Mouse (Mus musculus) intestine, embryonic 16.5 days (tissue): ENCODE measurements around the gene Svs1. TPM values are rescaled to one million over a fixed set of nuclear protein-coding genes. Genes with fewer than 3 reads are reported as not detected.

Experiments
- ATAC-seq: fragments of 200-750 bp; cut with Nextera tagmentation; 2 replicates; pipeline ENCODE4 v1.8.0; 2017; ENCODE audit warnings: moderate TSS enrichment, moderate library complexity
- H3K27ac ChIP-seq: fragments of 300-500 bp; sonication (generic); 2 replicates; pipeline ENCODE4 v1.5.1; 2014; ENCODE audit warnings: mild to moderate bottlenecking, low read length
- H3K27me3 ChIP-seq: fragments of 300-500 bp; sonication (generic); replicated peaks from 2 replicates; pipeline ENCODE4 v1.6.1; 2014; ENCODE audit warnings: low read length, control low read depth, mixed read lengths; ENCODE audit not compliant: control insufficient read depth, insufficient read depth
- H3K36me3 ChIP-seq: fragments of 300-500 bp; sonication (generic); 2 replicates; pipeline ENCODE4 v1.6.1; 2014; ENCODE audit warnings: low read length, control low read depth; ENCODE audit not compliant: control insufficient read depth, insufficient read depth
- H3K4me1 ChIP-seq: fragments of 300-500 bp; sonication (generic); 2 replicates; pipeline ENCODE4 v1.6.1; 2014; ENCODE audit warnings: low read length, control low read depth, mixed read lengths; ENCODE audit not compliant: control insufficient read depth, insufficient read depth
- H3K4me2 ChIP-seq: fragments of 300-500 bp; sonication (generic); 2 replicates; pipeline ENCODE4 v1.6.1; 2014; ENCODE audit warnings: low read depth, low read length, control low read depth
- H3K4me3 ChIP-seq: fragments of 300-500 bp; sonication (generic); 2 replicates; pipeline ENCODE4 v1.5.1; 2014; ENCODE audit warnings: mild to moderate bottlenecking, low read length
- H3K9ac ChIP-seq: fragments of 300-500 bp; sonication (generic); 2 replicates; pipeline ENCODE4 v1.6.1; 2014; ENCODE audit warnings: low read depth, low read length
- H3K9me3 ChIP-seq: fragments of 300-500 bp; sonication (generic); 2 replicates; pipeline ENCODE4 v1.6.1; 2016; ENCODE audit warnings: low read length, control low read depth; ENCODE audit not compliant: control insufficient read depth
- WGBS: fragments of 180-500 bp; shearing (Covaris S2); extraction: QIAGEN DNeasy Blood & Tissue Kit; methylation state at CpG from one replicate; pipeline ENCODE4 v1.1.7; 2014; 5-methylcytosine and 5-hydroxymethylcytosine counted together
- polyA plus RNA-seq: library from polyadenylated mRNA; unstranded; fragments of >200 nt; fragmentation: Nextera tagmentation; extraction: Ambion mirVana; gene quantifications from 2 replicates; pipeline ENCODE4 v1.2.1, GENCODE M21; 2015

Gene Svs1
- polyA plus RNA-seq, 1 experiment from 2014 or later = not detected

GRCm38 (mm10) chr6:49036275-49037267 lies 49.9 kb downstream of the Svs1 start, which contains the start of gene Gpnmb:
Gpnmb (plus strand) TSS chr6:49036546.
- Histone ChIP-seq H3K4me1 (peaks cover 19% of the 10 kb centered on the region), H3K27me3 (peaks cover 3% of the 10 kb centered on the region; the same call in 1 of the 2 replicates), H3K9me3 (no peaks in the 10 kb centered on the region), H3K27ac (no peak within 1 kb of the TSS), H3K36me3 (no peaks in the 10 kb centered on the region), H3K4me3 (no peak within 1 kb of the TSS), H3K9ac (peak within 1 kb of the TSS; percentile 14; the same call in 1 of the 2 replicates), H3K4me2 (peak within 1 kb of the TSS; percentile 35)
- 42% methylated on average over 28 of the region's 28 CpGs for WGBS
- ATAC-seq = no peak

- Histone ChIP-seq H3K27ac (no peak overlapping the region), H3K9ac (0 out of 2 replicates have a peak overlapping the region, but pooled peaks have one; percentile 14), H3K27me3 (peaks cover 3% of the 10 kb centered on the region; the same call in 1 of the 2 replicates), H3K4me3 (no peak overlapping the region), H3K9me3 (no peaks in the 10 kb centered on the region), H3K4me1 (peaks cover 19% of the 10 kb centered on the region), H3K36me3 (no peaks in the 10 kb centered on the region), H3K4me2 (no peak overlapping the region)
- ATAC-seq = peak; percentile 54
- WGBS = 59% methylated on average over 12 of the region's 12 CpGs
Observed at GRCm38 (mm10) chr6:49037268-49037662, 50.6 kb downstream of the Svs1 start.

DNA sequence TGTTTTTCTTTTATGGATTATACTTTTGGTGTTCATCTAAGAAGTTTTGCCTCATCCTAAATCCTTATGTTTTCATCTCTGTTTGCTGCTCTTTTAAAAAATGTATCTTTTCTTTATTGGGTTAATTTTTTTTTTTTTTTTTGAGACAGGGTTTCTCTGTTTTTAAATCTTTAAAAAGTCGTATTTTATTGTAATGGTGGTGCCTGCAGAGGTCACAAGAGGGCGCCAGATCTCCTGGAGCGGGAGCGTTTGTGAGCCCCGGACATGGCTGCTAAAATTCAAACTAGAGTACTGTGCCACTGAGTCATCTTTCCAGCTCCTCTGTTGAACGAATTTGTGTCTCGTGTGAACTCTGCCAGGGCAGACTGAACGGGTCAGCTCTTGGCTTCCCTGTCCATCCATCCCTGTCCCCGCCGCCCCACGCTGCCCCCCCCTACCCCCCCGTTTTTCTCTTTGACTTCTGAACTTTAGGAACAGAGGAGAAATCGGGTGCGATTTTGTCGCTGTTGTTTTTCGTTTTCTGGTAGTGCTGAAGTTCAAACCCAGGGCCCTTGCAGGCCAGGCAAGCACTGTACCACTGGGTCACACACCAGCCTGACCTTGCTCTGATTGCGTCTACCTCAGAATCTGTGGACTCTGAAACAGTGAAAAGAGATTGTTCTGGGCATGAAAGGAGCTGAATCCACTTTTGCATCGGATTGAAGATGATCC lies 53.0 kb downstream of the Svs1 start:
- H3K27me3 ChIP-seq = peaks cover 3% of the 10 kb centered on the region; the same call in 1 of the 2 replicates
- H3K9me3 ChIP-seq = no peaks in the 10 kb centered on the region
- ATAC-seq = no peak
- H3K4me3 ChIP-seq = peak overlapping the region; percentile 34
- peaks cover 19% of the 10 kb centered on the region for H3K4me1 ChIP-seq
- peak overlapping the region; percentile 43 for H3K4me2 ChIP-seq
- H3K9ac ChIP-seq = peak overlapping the region; percentile 23
- no peak overlapping the region for H3K27ac ChIP-seq
- H3K36me3 ChIP-seq = no peaks in the 10 kb centered on the region
- 14% methylated on average over 18 of the region's 18 CpGs for WGBS

Other genes starting within 250 kb of the Svs1 start
- 36.2 and 39.1 TPM in 2 replicates for gene Gimap1, start 247.8 kb upstream of the Svs1 start, polyA plus RNA-seq
- 9.7 and 13.8 TPM in 2 replicates for gene Gimap5, start 240.7 kb upstream of the Svs1 start, polyA plus RNA-seq
- 0.37 and 0.43 TPM in 2 replicates for gene Gimap3, start 216.0 kb upstream of the Svs1 start, polyA plus RNA-seq
- gene Tmem176a, start 145.9 kb upstream of the Svs1 start, polyA plus RNA-seq = 183 TPM in 2 replicates
- 403 and 414 TPM in 2 replicates for gene Tmem176b, start 145.4 kb upstream of the Svs1 start, polyA plus RNA-seq
- gene Aoc1, start 114.0 kb upstream of the Svs1 start, polyA plus RNA-seq = 51.9 and 71.5 TPM in 2 replicates
- not detected in 2 replicates for gene 1600015I10Rik, start 57.0 kb upstream of the Svs1 start, polyA plus RNA-seq
- gene Doxl2, start 11.9 kb upstream of the Svs1 start, polyA plus RNA-seq = not detected in 2 replicates
- 0.12 and 0.15 TPM in 2 replicates for gene Gpnmb, start 49.7 kb downstream of the Svs1 start, polyA plus RNA-seq
- 69.1 and 74.4 TPM in 2 replicates for gene Malsu1, start 86.9 kb downstream of the Svs1 start, polyA plus RNA-seq
- gene Igf2bp3, start 228.1 kb downstream of the Svs1 start, polyA plus RNA-seq = 78.7 and 81.9 TPM in 2 replicates